8 mouse cellular contexts compared by ENCODE assay signal in genomic region chr2:26316576-26317246, GRCm38 (mm10). TPM values are rescaled to one million over a fixed set of nuclear protein-coding genes. Genes with fewer than 3 reads are reported as not detected.
DNase-seq lines count a peak whose midpoint lies in the region; TF ChIP-seq lines count a peak whose summit lies in the region.

No protein-coding gene starts in this region.

- H3K36me3 ChIP-seq in testis, adult 2 months (ENCODE audit: control insufficient read depth, insufficient read depth, low read length), result no peaks in the 10 kb centered on the region

- no peak for TF ChIP-seq CTCF in testis, adult 2 months (IDR thresholded peaks at IDR 0.05; ENCODE audit: control insufficient read depth, insufficient read depth, insufficient replicate concordance, low read depth, low read length)

- peak; percentile 27 to 42 for DNase-seq in adrenal gland, adult (ENCODE audit: inconsistent age in 2 of 2, low spot score in 1 of 2)
- no peak for DNase-seq in adrenal gland, postnatal 4 days (ENCODE audit: low spot score in 2 of 2)
- DNase-seq in testis, postnatal 10 days (ENCODE audit: low spot score), result no peak
- DNase-seq in kidney, postnatal 14 days, result peak; percentile 32
- peak; percentile 70 for DNase-seq in skeletal muscle tissue, adult 2 months (ENCODE audit: low read depth, low spot score)
- no peak for DNase-seq in spleen, postnatal 10 days (ENCODE audit: low spot score in 2 of 2)
- DNase-seq in frontal cortex, postnatal 10 days (ENCODE audit: low spot score in 2 of 2), result no peak

- peaks cover 19% of the 10 kb centered on the region for H3K4me1 ChIP-seq in testis, adult 2 months (ENCODE audit: control insufficient read depth, insufficient read depth, low read length)

- H3K27ac ChIP-seq in testis, adult 2 months (ENCODE audit: control insufficient read depth, insufficient read depth, low read depth, low read length), result no peak overlapping the region

- no peaks in the 10 kb centered on the region for H3K27me3 ChIP-seq in testis, adult 2 months (ENCODE audit: control insufficient read depth, insufficient read depth, low read length)

- TF ChIP-seq POLR2A in testis, adult 2 months (IDR thresholded peaks at IDR 0.05; ENCODE audit: control insufficient read depth, low read depth, low read length), result no peak

- H3K4me3 ChIP-seq in testis, adult 2 months (ENCODE audit: control insufficient read depth, low read depth, low read length), result peak overlapping the region; percentile 84

RNA-seq across cellular contexts. Expression of gene Gpsm1, which starts 1.4 kb away (rescaled TPM):
- 10 to 100 TPM; 33.7 to 39.7 TPM for total RNA-seq in adrenal gland, postnatal 4 days (2021)
- 16.6 and 20.5 TPM in 2 replicates for polyA plus RNA-seq in testis, adult 2 months (2012; rRNA removed)

RNA-seq across cellular contexts. Expression of gene Ccdc187, which starts 22.4 kb away (rescaled TPM):
- 1 to 10 TPM; 3.1 TPM for total RNA-seq in adrenal gland, postnatal 4 days (2021)
- 90.3 and 101 TPM in 2 replicates for polyA plus RNA-seq in testis, adult 2 months (2012; rRNA removed)

RNA-seq across cellular contexts. Expression of gene Dnlz, which starts 35.2 kb away (rescaled TPM):
- 10 to 100 TPM; 17.5 to 18.6 TPM for total RNA-seq in adrenal gland, postnatal 4 days (2021)
- 6.2 and 6.5 TPM in 2 replicates for polyA plus RNA-seq in testis, adult 2 months (2012; rRNA removed)

RNA-seq across cellular contexts. Expression of gene Card9, which starts 44.0 kb away (rescaled TPM):
- total RNA-seq in adrenal gland, postnatal 4 days (2021), result 1 to 10 TPM; 1.1 to 1.2 TPM
- 0.75 and 1.9 TPM in 2 replicates for polyA plus RNA-seq in testis, adult 2 months (2012; rRNA removed)

Comparison
In these comparisons a context has a peak if more than half of its experiments do, and no peak if none do; other contexts are left out.
1. DNase-seq: peak in adrenal gland, adult (2 of 2), kidney, postnatal 14 days (single experiment) and skeletal muscle tissue, adult 2 months (single experiment); none in adrenal gland, postnatal 4 days (0 of 2), testis, postnatal 10 days (single experiment), spleen, postnatal 10 days (0 of 2) and frontal cortex, postnatal 10 days (0 of 2).